Mouse (Mus musculus) myocyte (in vitro differentiated cells): ENCODE data around the gene Hmga2. TPM values are rescaled to one million over a fixed set of nuclear protein-coding genes. Genes with fewer than 3 reads are reported as not detected.

Source experiments
- H3K27me3 ChIP-seq: one replicate; pipeline ENCODE4 v1.6.1; 2011; ENCODE audit not compliant: control insufficient read depth, insufficient read depth, insufficient read length
- H3K36me3 ChIP-seq: one replicate; pipeline ENCODE4 v1.6.1; 2011; ENCODE audit not compliant: control insufficient read depth, insufficient read depth
- H3K4me2 ChIP-seq: one replicate; pipeline ENCODE4 v1.6.1; 2011; ENCODE audit warnings: low read depth, control low read depth
- H3K4me3 ChIP-seq: one replicate; pipeline ENCODE4 v1.5.1; 2011; ENCODE audit warnings: mild to moderate bottlenecking, control low read depth, moderate library complexity
- H3K79me2 ChIP-seq: one replicate; pipeline ENCODE4 v1.6.1; 2011; ENCODE audit not compliant: control insufficient read depth, insufficient read depth
- H3ac ChIP-seq: one replicate; pipeline ENCODE4 v1.6.1; 2011; ENCODE audit not compliant: control insufficient read depth, insufficient read length
- CEBPB ChIP-seq: IDR thresholded peaks from 2 replicates; pipeline ENCODE4 v1.6.1; 2011; ENCODE audit warnings: mild to moderate bottlenecking, moderate library complexity; ENCODE audit not compliant: poor library complexity, insufficient read depth, severe bottlenecking
- E2F4 ChIP-seq: IDR thresholded peaks from one replicate; pipeline ENCODE4 v1.6.1; 2011; ENCODE audit warnings: mild to moderate bottlenecking, control low read depth, moderate library complexity; ENCODE audit not compliant: insufficient read depth
- MAX ChIP-seq: IDR thresholded peaks from one replicate; pipeline ENCODE4 v1.6.1; 2011; ENCODE audit warnings: low read depth, mild to moderate bottlenecking, control low read depth
- MYOD1 ChIP-seq, 3 experiments: IDR thresholded peaks; one replicate each; pipeline ENCODE4 v1.6.1; 2011; ENCODE audit warnings: control low read depth in 2 of 3, low read depth in 2 of 3, mild to moderate bottlenecking in 2 of 3, moderate library complexity in 1 of 3; ENCODE audit not compliant: insufficient read length in 2 of 3, control insufficient read depth in 1 of 3
- MYOG ChIP-seq, 3 experiments: IDR thresholded peaks; one replicate each; pipeline ENCODE4 v1.6.1; 2011; ENCODE audit warnings: control low read depth in 2 of 3, low read depth in 2 of 3, mild to moderate bottlenecking in 2 of 3; ENCODE audit not compliant: insufficient read length in 2 of 3, control insufficient read depth in 1 of 3, insufficient read depth in 1 of 3
- POLR2A ChIP-seq: IDR thresholded peaks from one replicate; pipeline ENCODE4 v1.6.1; 2011; ENCODE audit warnings: low read depth, mild to moderate bottlenecking, control low read depth, moderate library complexity; ENCODE audit not compliant: insufficient read length
- POLR2AphosphoS2 ChIP-seq: IDR thresholded peaks from one replicate; pipeline ENCODE4 v1.6.1; 2011; ENCODE audit warnings: low read depth, control low read depth; ENCODE audit not compliant: insufficient read length
- REST ChIP-seq: IDR thresholded peaks from one replicate; pipeline ENCODE4 v1.6.1; 2011; ENCODE audit warnings: mild to moderate bottlenecking, control low read depth, moderate library complexity; ENCODE audit not compliant: insufficient read depth, insufficient read length
- SRF ChIP-seq: IDR thresholded peaks from one replicate; pipeline ENCODE4 v1.6.1; 2011; ENCODE audit warnings: low read depth; ENCODE audit not compliant: control insufficient read depth, insufficient read length
- TCF12 ChIP-seq: IDR thresholded peaks from one replicate; pipeline ENCODE4 v1.6.1; 2011; ENCODE audit warnings: mild to moderate bottlenecking, control low read depth; ENCODE audit not compliant: poor library complexity, insufficient read depth, severe bottlenecking
- TCF3 ChIP-seq: IDR thresholded peaks from one replicate; pipeline ENCODE4 v1.6.1; 2011; ENCODE audit warnings: low read depth, control low read depth; ENCODE audit not compliant: insufficient read length
- USF1 ChIP-seq: IDR thresholded peaks from one replicate; pipeline ENCODE4 v1.6.1; 2011; ENCODE audit warnings: low read depth, mild to moderate bottlenecking, control low read depth, moderate library complexity
- polyA plus RNA-seq: library from polyadenylated mRNA; unstranded; fragments of >200 nt; fragmentation: generic; extraction: Trizol; gene quantifications from one replicate; pipeline ENCODE4 v1.2.1, GENCODE M21; 2012; ENCODE audit warnings: missing spikeins

The Hmga2 gene
- polyA plus RNA-seq, 1 experiment: 4.3 TPM

DNA sequence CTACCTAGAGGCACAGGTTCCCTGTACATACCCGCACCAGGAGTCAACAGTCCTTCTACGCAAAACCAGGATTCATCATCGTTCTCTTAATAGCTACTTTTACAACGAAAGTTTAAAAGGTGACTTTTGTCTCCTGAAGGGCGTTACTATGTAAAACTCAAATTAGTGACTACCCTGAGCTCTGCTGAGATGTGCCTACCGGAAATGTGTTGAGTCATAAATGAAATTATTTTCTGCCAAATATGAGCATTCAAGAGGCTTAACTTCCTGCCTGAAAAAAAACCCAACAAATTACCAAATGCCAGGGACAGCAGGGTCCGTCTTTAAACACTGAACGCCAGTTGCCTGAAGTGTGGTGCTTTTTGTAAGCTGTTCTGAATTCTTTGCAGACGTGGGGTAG is 81.5 kb downstream of the Hmga2 start:
- TF ChIP-seq TCF3: no peak
- no peak for TF ChIP-seq MYOG (IDR thresholded peaks at IDR 0.05; ENCODE audit: control insufficient read depth in 1 of 3, insufficient read depth in 1 of 3, insufficient read length in 2 of 3, low read depth in 2 of 3)
- no peak for TF ChIP-seq MAX
- TF ChIP-seq E2F4: no peak
- TF ChIP-seq SRF: no peak
- TF ChIP-seq REST: no peak
- no peak for TF ChIP-seq POLR2AphosphoS2
- TF ChIP-seq USF1: no peak
- no peak for TF ChIP-seq MYOD1 (IDR thresholded peaks at IDR 0.05; ENCODE audit: control insufficient read depth in 1 of 3, insufficient read length in 2 of 3, low read depth in 2 of 3)
- no peak for TF ChIP-seq TCF12
- TF ChIP-seq CEBPB: no peak
- TF ChIP-seq POLR2A: no peak
- H3K4me2 ChIP-seq: no peak overlapping the region
- no peak overlapping the region for H3ac ChIP-seq
- peaks cover 22% of the 10 kb centered on the region for H3K79me2 ChIP-seq
- peaks cover 9% of the 10 kb centered on the region for H3K36me3 ChIP-seq
- H3K27me3 ChIP-seq: no peaks in the 10 kb centered on the region
- no peak overlapping the region for H3K4me3 ChIP-seq

GRCm38 (mm10) chr10:120391971-120392716 is 84.1 kb downstream of the Hmga2 start:
- TF ChIP-seq SRF: no peak
- TF ChIP-seq MYOD1 (IDR thresholded peaks at IDR 0.05; ENCODE audit: control insufficient read depth in 1 of 3, insufficient read length in 2 of 3, low read depth in 2 of 3): no peak
- no peak for TF ChIP-seq TCF3
- no peak for TF ChIP-seq E2F4
- TF ChIP-seq USF1: no peak
- no peak for TF ChIP-seq MAX
- no peak for TF ChIP-seq TCF12
- no peak for TF ChIP-seq CEBPB
- TF ChIP-seq POLR2A: no peak
- no peak for TF ChIP-seq REST
- TF ChIP-seq POLR2AphosphoS2: no peak
- no peak for TF ChIP-seq MYOG (IDR thresholded peaks at IDR 0.05; ENCODE audit: control insufficient read depth in 1 of 3, insufficient read depth in 1 of 3, insufficient read length in 2 of 3, low read depth in 2 of 3)
- H3K79me2 ChIP-seq: peaks cover under 1% of the 10 kb centered on the region
- no peak overlapping the region for H3ac ChIP-seq
- no peak overlapping the region for H3K4me2 ChIP-seq
- no peaks in the 10 kb centered on the region for H3K27me3 ChIP-seq
- H3K36me3 ChIP-seq: peaks cover 5% of the 10 kb centered on the region
- H3K4me3 ChIP-seq: no peak overlapping the region

DNA sequence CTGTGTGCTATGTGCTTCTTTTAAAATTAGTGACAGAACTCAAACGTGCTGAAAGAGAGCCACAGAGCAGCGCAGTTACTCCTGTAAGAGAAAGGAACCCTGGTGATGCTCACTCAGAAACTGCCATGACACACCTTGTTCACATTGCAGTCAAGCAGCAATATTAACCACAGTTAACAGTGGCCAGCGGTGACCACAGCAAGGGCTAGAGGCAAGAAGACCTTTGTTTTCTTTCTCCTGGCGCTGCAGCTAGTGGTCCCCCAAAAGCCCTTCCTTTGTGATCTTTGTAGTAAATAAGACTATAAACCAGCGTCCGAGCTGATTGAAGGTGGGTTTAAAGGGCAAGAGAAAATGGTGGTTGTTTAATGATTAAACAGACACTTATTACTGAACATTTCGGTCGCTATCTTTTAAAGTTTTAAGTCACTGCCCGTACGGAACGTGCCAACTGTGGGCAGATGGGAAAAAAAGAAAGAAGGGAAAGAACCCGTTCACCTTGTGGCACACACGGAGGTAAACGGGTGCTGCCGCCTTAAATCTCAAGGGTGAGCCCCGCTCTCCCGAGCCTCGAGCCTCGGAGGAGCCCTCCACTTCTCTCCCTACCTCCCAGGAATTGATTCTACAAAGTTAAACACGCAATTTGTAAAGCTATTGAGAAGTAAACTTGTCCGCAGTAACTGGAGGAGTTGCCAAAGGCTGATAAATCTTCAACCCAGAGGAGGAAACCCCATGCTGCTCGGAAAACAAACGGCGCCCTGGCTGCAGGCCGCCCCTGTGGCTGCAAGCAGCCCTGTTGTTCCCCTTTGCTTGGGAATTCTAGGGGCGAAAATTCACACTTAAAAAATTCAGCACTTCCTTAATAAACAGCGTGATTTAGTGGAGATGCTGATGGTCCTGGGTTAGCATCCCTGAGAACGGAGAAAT is 85.1 kb downstream of the Hmga2 start:
- no peak for TF ChIP-seq TCF3
- no peak for TF ChIP-seq E2F4
- TF ChIP-seq MAX: no peak
- TF ChIP-seq USF1: no peak
- TF ChIP-seq SRF: no peak
- TF ChIP-seq REST: no peak
- TF ChIP-seq CEBPB: no peak
- TF ChIP-seq TCF12: no peak
- TF ChIP-seq POLR2A: no peak
- H3K27me3 ChIP-seq: no peaks in the 10 kb centered on the region
- H3K36me3 ChIP-seq: peaks cover 9% of the 10 kb centered on the region
- no peak overlapping the region for H3K4me2 ChIP-seq
- H3K79me2 ChIP-seq: no peaks in the 10 kb centered on the region
- no peak overlapping the region for H3K4me3 ChIP-seq
- no peak overlapping the region for H3ac ChIP-seq

DNA sequence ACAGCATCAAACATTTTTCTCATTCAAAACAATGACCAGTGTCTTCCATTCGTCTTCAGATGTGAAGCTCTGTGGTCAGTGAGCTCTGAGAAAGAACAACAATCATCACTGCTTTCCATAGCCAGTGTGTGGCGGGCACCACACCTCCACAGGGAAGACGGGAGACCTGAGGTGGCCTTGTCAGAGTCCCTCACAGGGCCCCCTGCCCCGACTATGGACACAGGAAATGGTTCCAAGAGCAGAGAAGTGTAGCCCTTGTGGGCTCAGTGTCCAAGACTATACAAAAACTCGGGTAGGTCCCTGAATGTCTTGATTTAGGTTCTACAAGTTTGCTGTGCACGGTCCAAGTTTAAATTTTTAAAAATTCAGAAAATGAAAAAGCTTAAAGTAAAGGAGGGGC is 86.6 kb downstream of the Hmga2 start:
- Histone ChIP-seq H3K27me3 (no peaks in the 10 kb centered on the region), H3K79me2 (no peaks in the 10 kb centered on the region), H3K36me3 (peaks cover 9% of the 10 kb centered on the region), H3K4me2 (no peak overlapping the region), H3K4me3 (no peak overlapping the region), H3ac (no peak overlapping the region)
- TF ChIP-seq CEBPB (no peak), POLR2A (no peak), TCF3 (no peak), E2F4 (no peak), SRF (no peak), MYOD1 (IDR thresholded peaks at IDR 0.05; ENCODE audit: control insufficient read depth in 1 of 3, insufficient read length in 2 of 3, low read depth in 2 of 3) (no peak), POLR2AphosphoS2 (no peak), MAX (no peak), TCF12 (no peak), REST (no peak)
